Mouse (Mus musculus): Measurements from ENCODE around the gene Myh14. TPM values are rescaled to one million over a fixed set of nuclear protein-coding genes. Genes with fewer than 3 reads are reported as not detected.

Gene Myh14
- 0.89 TPM for polyA plus RNA-seq (2017; shearing (Covaris generic))

DNA sequence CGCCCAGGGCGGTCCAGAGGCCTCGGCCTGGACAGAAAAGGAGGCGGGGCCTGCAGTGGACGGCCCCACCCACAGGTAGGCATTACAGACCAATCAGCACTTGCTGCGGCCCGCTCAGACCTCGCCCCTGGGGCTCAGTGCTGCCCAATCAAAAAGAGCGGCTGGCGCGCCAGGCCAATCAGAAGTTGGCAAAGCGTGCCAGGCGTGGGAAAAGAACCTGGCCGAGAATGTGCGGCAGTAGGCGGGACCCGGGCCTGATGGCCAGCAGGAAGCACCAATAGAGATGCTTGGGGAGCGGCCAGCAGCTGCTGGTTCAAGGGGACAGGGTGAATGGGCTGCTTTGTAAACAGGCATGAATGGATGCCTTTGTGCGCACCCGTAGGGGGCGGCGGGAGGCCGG is at the start of gene Myh14:
Gene Myh14, minus strand, starts transcription at position 41 of the 400 bp plus-strand sequence.

DNA sequence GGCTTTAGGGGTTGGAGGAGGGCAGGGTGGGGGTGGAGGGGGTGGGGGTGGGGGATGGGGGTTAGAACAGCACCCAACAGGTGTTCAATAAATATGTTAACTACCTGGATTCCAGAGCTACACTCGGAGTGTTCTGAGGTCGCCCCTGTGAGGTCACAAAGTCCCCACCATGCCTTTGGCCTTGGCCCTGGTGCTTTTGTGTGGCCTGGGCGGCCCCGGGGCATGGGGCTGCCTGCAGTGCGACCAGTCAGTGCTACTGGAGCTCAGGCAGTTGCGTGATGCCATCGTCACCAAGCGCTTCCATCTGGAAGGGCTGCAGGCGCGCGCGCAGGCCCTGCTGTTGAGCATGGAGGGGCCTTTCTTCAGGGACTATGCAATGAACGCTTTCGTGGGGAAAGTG is 37.9 kb upstream of the Myh14 start, which contains the start of gene Izumo2:
Gene Izumo2, plus strand, starts transcription at position 169 of the 400 bp plus-strand sequence.

DNA sequence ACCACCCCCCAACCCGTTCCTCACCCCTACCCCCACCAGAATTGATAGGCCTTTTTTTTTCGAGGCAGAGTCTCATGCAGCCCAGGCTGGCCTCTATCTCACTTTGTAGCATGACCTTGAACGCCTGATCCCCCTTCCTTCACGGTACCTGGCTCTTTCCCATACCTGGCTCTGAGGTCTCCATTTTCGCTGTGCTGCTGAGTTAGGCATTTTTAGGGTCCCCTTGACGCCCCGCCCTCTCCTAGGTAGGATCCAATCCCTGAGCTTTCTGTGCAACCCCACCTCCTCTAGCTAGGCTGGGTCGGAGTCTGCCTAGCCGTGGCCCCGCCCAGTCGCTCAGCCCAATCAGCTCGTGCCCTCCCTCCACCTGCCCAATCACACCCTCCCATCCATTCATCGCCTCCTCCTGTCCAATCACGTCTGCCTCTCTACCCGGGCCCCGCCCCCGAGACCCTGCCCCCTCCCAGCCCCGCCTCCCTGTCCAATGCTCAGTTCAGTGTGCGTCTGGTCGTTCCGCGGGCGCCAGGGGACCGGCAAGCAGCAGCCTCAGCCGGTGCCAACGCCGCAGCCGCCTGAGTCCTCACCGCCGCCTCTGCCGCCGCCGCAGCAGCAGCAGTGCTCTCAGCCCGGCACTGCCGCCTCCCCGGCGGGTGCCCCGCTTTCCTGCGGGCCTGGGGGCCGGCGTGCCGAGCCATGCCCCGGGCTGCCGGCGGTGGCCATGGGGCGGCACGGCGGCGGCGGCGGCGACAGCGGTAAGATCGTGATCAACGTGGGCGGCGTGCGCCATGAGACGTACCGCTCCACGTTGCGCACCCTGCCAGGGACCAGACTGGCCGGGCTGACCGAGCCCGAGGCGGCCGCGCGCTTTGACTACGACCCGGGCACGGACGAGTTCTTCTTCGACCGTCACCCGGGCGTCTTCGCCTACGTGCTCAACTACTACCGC is 80.0 kb downstream of the Myh14 start, which contains the start of gene Kcnc3:
Gene Kcnc3, plus strand, starts transcription at position 263 of the 946 bp plus-strand sequence.

DNA sequence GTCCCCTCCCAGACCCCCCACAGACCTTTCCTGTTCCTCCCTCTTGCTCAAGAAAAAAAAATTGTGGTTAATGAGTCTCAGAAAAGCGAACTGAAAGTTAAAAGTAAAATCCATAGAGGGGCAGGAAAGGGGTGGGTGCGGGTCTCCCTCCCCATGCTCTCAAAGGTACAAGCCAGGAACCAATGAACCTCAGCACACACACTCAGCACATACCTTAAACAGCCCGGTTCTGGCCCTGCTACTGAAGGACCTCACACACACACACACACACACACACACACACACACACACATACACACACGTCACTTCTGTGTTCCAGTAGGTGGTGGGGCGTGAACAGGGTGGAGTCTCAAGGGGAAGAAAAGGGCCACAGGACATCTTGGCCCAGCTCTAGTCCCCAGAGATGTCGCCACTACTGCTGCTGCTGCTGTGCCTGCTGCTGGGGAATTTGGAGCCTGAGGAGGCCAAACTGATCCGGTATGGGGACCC is 98.4 kb downstream of the Myh14 start, which contains the start of gene Napsa:
Gene Napsa, plus strand, starts transcription at position 168 of the 489 bp plus-strand sequence.

Other genes with a start within 250 kb of the Myh14 start
- 0.13 TPM for gene Lrrc4b, start 241.8 kb downstream of the Myh14 start, polyA plus RNA-seq (2017; shearing (Covaris generic))
- 0.57 TPM for gene Aspdh, start 205.5 kb downstream of the Myh14 start, polyA plus RNA-seq (2017; shearing (Covaris generic))
- 61.2 TPM for gene Josd2, start 202.9 kb downstream of the Myh14 start, polyA plus RNA-seq (2017; shearing (Covaris generic))
- 164 TPM for gene Emc10, start 174.3 kb downstream of the Myh14 start, polyA plus RNA-seq (2017; shearing (Covaris generic))
- 2.0 TPM for gene Fam71e1, start 174.3 kb downstream of the Myh14 start, polyA plus RNA-seq (2017; shearing (Covaris generic))
- gene Mybpc2, start 146.2 kb downstream of the Myh14 start, polyA plus RNA-seq (2017; shearing (Covaris generic)): not detected
- gene Spib, start 138.8 kb downstream of the Myh14 start, polyA plus RNA-seq (2017; shearing (Covaris generic)): 0.54 TPM
- gene Pold1, start 122.0 kb downstream of the Myh14 start, polyA plus RNA-seq (2017; shearing (Covaris generic)): 49.4 TPM
- gene Nr1h2, start 116.9 kb downstream of the Myh14 start, polyA plus RNA-seq (2017; shearing (Covaris generic)): 217 TPM
- not detected for gene Napsa, start 98.5 kb downstream of the Myh14 start, polyA plus RNA-seq (2017; shearing (Covaris generic))
- 0.16 TPM for gene Kcnc3, start 80.2 kb downstream of the Myh14 start, polyA plus RNA-seq (2017; shearing (Covaris generic))
- not detected for gene Izumo2, start 37.9 kb upstream of the Myh14 start, polyA plus RNA-seq (2017; shearing (Covaris generic))
- gene Vrk3, start 77.6 kb upstream of the Myh14 start, polyA plus RNA-seq (2017; shearing (Covaris generic)): 85.2 TPM
- gene Zfp473, start 80.2 kb upstream of the Myh14 start, polyA plus RNA-seq (2017; shearing (Covaris generic)): 0.40 TPM
- gene Nup62, start 145.2 kb upstream of the Myh14 start, polyA plus RNA-seq (2017; shearing (Covaris generic)): 31.8 TPM
- 0.23 TPM for gene Il4i1, start 145.5 kb upstream of the Myh14 start, polyA plus RNA-seq (2017; shearing (Covaris generic))
- gene Atf5, start 145.8 kb upstream of the Myh14 start, polyA plus RNA-seq (2017; shearing (Covaris generic)): 0.22 TPM
- gene Akt1s1, start 178.1 kb upstream of the Myh14 start, polyA plus RNA-seq (2017; shearing (Covaris generic)): 18.9 TPM
- gene Tbc1d17, start 178.2 kb upstream of the Myh14 start, polyA plus RNA-seq (2017; shearing (Covaris generic)): 66.3 TPM
- gene Pnkp, start 186.3 kb upstream of the Myh14 start, polyA plus RNA-seq (2017; shearing (Covaris generic)): 71.7 TPM
- 20.2 TPM for gene Ptov1, start 198.9 kb upstream of the Myh14 start, polyA plus RNA-seq (2017; shearing (Covaris generic))
- 52.8 TPM for gene Med25, start 221.9 kb upstream of the Myh14 start, polyA plus RNA-seq (2017; shearing (Covaris generic))
- gene Fuz, start 225.2 kb upstream of the Myh14 start, polyA plus RNA-seq (2017; shearing (Covaris generic)): 18.5 TPM